ENCODE assay signal across 8 mouse cellular contexts in the genomic region with DNA sequence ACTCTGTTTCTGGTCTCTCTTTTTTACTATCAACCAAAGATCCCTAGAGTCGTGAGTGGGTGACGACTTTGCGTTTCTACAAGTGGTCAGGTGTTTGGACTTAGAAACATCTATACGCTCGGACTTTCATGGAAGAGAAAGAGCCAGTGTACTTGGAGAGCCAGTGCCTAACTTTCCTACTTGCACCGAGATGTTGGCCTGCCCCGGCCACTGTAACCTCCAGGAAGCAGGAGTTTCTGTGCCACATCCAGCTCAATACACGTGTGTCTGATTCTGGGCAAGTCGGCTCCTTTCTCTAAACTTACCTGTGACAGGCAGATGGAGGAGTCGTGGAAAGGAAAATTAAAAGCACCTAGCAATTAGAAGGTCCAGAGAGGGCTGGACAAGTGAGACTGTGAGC. TPM values are rescaled to one million over a fixed set of nuclear protein-coding genes. Genes with fewer than 3 reads are reported as not detected.
DNase-seq lines count a peak whose midpoint lies in the region; ATAC-seq lines count a peak whose summit lies in the region.

Gene Nol3, plus strand, starts transcription at position 301 of the 400 bp plus-strand sequence.

- peaks cover 18% of the 10 kb centered on the region for H3K4me1 ChIP-seq in kidney, embryonic 16.5 days (ENCODE audit: insufficient read depth, low read length)
- H3K4me1 ChIP-seq in embryonic facial prominence, embryonic 14.5 days (ENCODE audit: control insufficient read depth, insufficient read depth, low read length): peaks cover 21% of the 10 kb centered on the region
- H3K4me1 ChIP-seq in midbrain, embryonic 12.5 days: peaks cover 27% of the 10 kb centered on the region

- no peaks in the 10 kb centered on the region for H3K36me3 ChIP-seq in kidney, embryonic 16.5 days (ENCODE audit: insufficient read depth, low read length)
- no peaks in the 10 kb centered on the region for H3K36me3 ChIP-seq in embryonic facial prominence, embryonic 14.5 days (ENCODE audit: control insufficient read depth, insufficient read depth, low read length)
- peaks cover 8% of the 10 kb centered on the region; the same call in 1 of the 2 replicates for H3K36me3 ChIP-seq in midbrain, embryonic 12.5 days

- intact Hi-C loops in heart, postnatal 25 days (cut with DNase I): no loop called here

- H3K4me2 ChIP-seq in kidney, embryonic 16.5 days (replicated peaks; ENCODE audit: low read depth, low read length): peak within 1 kb of the TSS; percentile 67
- H3K4me2 ChIP-seq in embryonic facial prominence, embryonic 14.5 days (ENCODE audit: low read depth, low read length): peak within 1 kb of the TSS; percentile 75
- H3K4me2 ChIP-seq in midbrain, embryonic 12.5 days (replicated peaks): peak within 1 kb of the TSS; percentile 79

- no peak for DNase-seq in kidney, postnatal 14 days
- DNase-seq in embryonic facial prominence, embryonic 14.5 days (ENCODE audit: low spot score): no peak
- no peak for DNase-seq in heart, postnatal 25 days (ENCODE audit: low spot score)
- no peak for DNase-seq in adrenal gland, adult 2 months
- DNase-seq in thymus, postnatal 4 days: no peak
- no peak for DNase-seq in cerebellum, postnatal 25 days

- ATAC-seq in kidney, embryonic 16.5 days (ENCODE audit: low FRiP score, low TSS enrichment): no peak
- no peak for ATAC-seq in embryonic facial prominence, embryonic 14.5 days (ENCODE audit: low read depth)
- 0 out of 2 replicates have a peak, but pooled peaks have one; percentile 1 for ATAC-seq in midbrain, embryonic 12.5 days (ENCODE audit: low FRiP score, low read depth)

- 2% methylated on average over 10 of the region's 10 CpGs for WGBS in kidney, embryonic 16.5 days
- 7% methylated on average over 10 of the region's 10 CpGs for WGBS in embryonic facial prominence, embryonic 14.5 days
- WGBS in midbrain, embryonic 12.5 days: 5% methylated on average over 10 of the region's 10 CpGs

- H3K9me3 ChIP-seq in kidney, embryonic 16.5 days (ENCODE audit: low read length): no peaks in the 10 kb centered on the region
- H3K9me3 ChIP-seq in embryonic facial prominence, embryonic 14.5 days (ENCODE audit: control insufficient read depth, low read length): no peaks in the 10 kb centered on the region
- H3K9me3 ChIP-seq in midbrain, embryonic 12.5 days: no peaks in the 10 kb centered on the region

- peak within 1 kb of the TSS; percentile 62 for H3K9ac ChIP-seq in kidney, embryonic 16.5 days (replicated peaks; ENCODE audit: low read length)
- H3K9ac ChIP-seq in embryonic facial prominence, embryonic 14.5 days (ENCODE audit: low read depth, low read length): peak within 1 kb of the TSS; percentile 61
- H3K9ac ChIP-seq in midbrain, embryonic 12.5 days (replicated peaks): peak within 1 kb of the TSS; percentile 61

- H3K27me3 ChIP-seq in kidney, embryonic 16.5 days (ENCODE audit: insufficient read depth, low read length): peaks cover 93% of the 10 kb centered on the region
- peaks cover 89% of the 10 kb centered on the region for H3K27me3 ChIP-seq in embryonic facial prominence, embryonic 14.5 days (replicated peaks; ENCODE audit: control insufficient read depth, insufficient read depth, low read length)
- peaks cover 98% of the 10 kb centered on the region for H3K27me3 ChIP-seq in midbrain, embryonic 12.5 days

- peak within 1 kb of the TSS; percentile 42 for H3K4me3 ChIP-seq in kidney, embryonic 16.5 days (ENCODE audit: low read length)
- H3K4me3 ChIP-seq in embryonic facial prominence, embryonic 14.5 days (ENCODE audit: low read depth, low read length): peak within 1 kb of the TSS; percentile 41
- peak within 1 kb of the TSS; percentile 45 for H3K4me3 ChIP-seq in midbrain, embryonic 12.5 days

- no peak within 1 kb of the TSS for H3K27ac ChIP-seq in kidney, embryonic 16.5 days (ENCODE audit: low read length)
- H3K27ac ChIP-seq in embryonic facial prominence, embryonic 14.5 days (replicated peaks; ENCODE audit: low read depth, low read length): no peak within 1 kb of the TSS
- no peak within 1 kb of the TSS for H3K27ac ChIP-seq in midbrain, embryonic 12.5 days (replicated peaks)

RNA-seq across cellular contexts. Expression of gene Nol3, which starts in this region (rescaled TPM):
- 1.2 and 1.4 TPM in 2 replicates for polyA plus RNA-seq in kidney, embryonic 16.5 days (2015; fragmentation: Nextera tagmentation; extraction: Ambion mirVana)
- polyA plus RNA-seq in embryonic facial prominence, embryonic 14.5 days (2014; fragmentation: Nextera tagmentation; extraction: Ambion mirVana): 5.3 and 5.4 TPM in 2 replicates
- 10 to 100 TPM; 17.2 to 20.1 TPM for total RNA-seq in heart, postnatal 25 days (2021)
- 3.3 and 3.9 TPM in 2 replicates for polyA plus RNA-seq in midbrain, embryonic 12.5 days (2016; fragmentation: Nextera tagmentation; extraction: Ambion mirVana)
- total RNA-seq in adrenal gland, adult 2 months (2021): 10 to 100 TPM in 1 of 2 experiments, 1 to 10 TPM in 1; 6.2 to 10.3 TPM
- 4.4 and 5.3 TPM in 2 replicates for polyA plus RNA-seq in adrenal gland, adult 2 months (2012; rRNA removed)
